Mouse (Mus musculus) gastrocnemius, postnatal 25 days (tissue): ENCODE data around the gene Rps6ka5. TPM values are rescaled to one million over a fixed set of nuclear protein-coding genes. Genes with fewer than 3 reads are reported as not detected.

Experiments
- DNase-seq: peaks from one replicate; pipeline ENCODE4 v3.0.0; 2022
- total RNA-seq, 2 experiments: library from RNA; stranded (reverse); gene quantifications; 1 replicate in 1 of 2; 2 replicates in 1 of 2; pipeline ENCODE4 v1.2.3; 2021

The Rps6ka5 gene
- total RNA-seq, 2 experiments from 2014 or later = 9.5 to 9.8 TPM

DNA sequence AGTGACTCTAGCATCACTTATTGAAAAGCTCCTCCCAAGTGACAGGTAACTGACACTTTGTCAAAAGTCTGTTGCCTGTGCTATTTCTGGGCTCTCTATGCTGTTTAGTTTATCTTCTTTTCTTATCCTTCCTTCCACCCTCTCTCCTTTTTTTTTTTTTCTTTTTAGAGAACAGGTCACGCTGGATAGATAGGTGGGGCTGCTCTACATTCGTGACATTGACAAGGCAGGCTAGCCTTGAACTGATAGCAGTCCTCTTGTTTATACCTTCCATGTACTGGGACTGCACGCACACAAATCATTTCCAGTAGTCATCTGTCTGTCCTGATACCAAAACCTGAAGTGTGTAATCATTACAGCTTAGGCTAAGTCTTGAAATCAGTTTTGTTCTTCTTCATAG lies 132.1 kb downstream of the Rps6ka5 start:
- DNase-seq = no peak

GRCm38 (mm10) chr12:100586601-100587000 lies 140.2 kb downstream of the Rps6ka5 start:
- no peak for DNase-seq

GRCm38 (mm10) chr12:100579221-100579620 lies 147.6 kb downstream of the Rps6ka5 start:
- DNase-seq = no peak

DNA sequence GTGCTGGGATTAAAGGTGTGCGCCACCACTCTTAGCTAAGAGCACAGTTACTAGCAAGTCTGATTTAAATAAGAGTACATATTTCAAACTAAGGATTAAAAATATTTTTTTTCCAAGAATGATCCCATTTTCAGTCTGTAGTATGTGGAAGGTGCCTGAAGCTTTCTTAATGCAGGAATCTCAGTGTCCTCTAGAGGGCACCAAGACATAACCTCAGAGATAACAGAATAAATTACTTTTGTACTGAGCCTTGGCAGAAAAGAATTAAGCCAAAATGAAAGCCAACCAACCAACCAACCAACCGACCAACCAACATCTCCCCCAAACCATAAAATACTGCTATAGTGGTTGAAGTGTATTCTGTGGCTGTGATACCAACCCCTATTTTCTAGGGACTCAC lies 148.5 kb downstream of the Rps6ka5 start:
- DNase-seq = no peak

- DNase-seq = no peak
These were observed 151.0 kb downstream of the Rps6ka5 start for GRCm38 (mm10) chr12:100575739-100576138.

DNA sequence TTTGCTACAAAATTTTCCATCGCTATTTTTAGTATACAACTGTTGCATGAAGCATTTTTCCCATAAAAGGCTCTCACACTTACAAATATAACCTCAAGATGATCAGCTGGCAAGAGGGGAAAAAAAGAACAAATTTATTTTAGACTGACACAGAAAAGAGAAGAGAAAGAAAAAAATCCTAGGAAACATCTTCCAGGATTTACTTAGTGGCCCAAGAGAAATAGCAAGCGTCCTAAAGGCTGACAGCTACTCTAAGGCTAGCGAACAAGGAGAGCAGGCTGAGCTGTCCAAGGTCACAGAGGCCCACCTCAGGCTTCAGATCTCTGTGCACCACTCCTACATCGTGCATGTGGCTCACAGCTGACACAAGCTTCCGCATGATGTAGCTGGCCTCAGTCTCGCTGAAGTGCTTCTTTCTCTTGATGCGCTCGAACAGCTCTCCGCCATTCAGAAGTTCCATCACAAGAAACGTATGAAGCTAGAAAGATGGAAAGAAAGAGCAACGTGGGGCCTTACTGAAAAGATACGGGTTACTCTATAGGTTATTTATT lies 156.2 kb downstream of the Rps6ka5 start:
- no peak for DNase-seq

DNA sequence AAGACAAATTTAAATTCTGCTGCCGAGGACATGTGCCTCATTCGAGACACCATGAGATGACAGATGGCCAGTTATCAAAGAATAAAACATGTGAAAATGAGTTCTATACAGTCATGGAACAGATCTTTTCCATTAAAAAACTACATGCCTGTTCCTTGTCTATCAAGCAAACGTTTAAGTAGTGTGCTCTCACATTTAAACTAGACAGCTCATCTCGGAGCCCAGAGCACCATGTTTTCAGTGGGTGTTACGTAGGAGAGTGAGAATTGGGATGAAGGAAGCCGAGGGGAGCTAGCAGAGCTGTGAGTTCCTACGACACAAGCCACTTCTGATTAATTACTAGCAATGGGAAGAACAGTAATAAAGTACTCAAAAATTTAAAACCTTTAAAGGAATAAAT lies 158.0 kb downstream of the Rps6ka5 start:
- no peak for DNase-seq

DNA sequence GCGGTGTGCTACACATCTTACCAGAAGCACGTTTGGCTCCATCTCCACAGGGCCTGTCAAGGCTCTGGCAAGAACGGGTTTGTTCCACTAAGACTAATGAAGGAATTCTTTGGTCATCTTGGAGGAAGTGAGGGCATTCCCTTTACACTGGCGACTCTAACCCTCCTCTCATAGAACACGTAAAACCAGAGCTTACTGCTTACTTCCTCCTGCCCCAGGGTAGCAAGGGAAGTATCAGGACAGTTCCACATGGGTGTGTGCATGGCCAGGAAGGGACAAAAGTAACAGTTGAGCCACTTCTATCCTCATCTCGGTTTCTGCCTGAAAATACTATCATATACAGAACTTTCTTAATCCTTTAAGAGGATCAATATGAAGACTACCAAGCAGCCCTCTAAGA lies 158.7 kb downstream of the Rps6ka5 start:
- DNase-seq = no peak

GRCm38 (mm10) chr12:100567627-100568026 lies 159.2 kb downstream of the Rps6ka5 start:
- no peak for DNase-seq

DNA sequence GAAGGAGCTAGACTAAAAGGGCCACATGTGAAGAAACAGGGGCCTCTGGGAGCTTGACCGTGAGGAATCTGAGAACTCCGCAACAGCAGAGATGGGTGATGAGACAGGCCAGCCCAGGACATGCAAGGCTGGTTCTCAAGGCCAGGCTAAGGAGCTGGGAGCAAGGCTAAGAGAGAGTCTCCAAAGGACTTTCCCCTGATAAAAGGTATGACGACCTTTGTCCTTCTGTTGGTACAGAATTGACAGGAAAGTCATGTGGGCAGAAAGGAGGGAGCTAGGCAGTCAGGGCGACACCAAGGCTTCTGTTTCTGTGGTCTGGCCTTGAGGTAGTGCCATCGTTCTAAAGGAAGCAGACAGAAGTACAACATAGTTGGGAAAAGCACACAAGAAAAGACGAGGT lies 173.1 kb downstream of the Rps6ka5 start:
- no peak for DNase-seq

GRCm38 (mm10) chr12:100551972-100552371 lies 174.8 kb downstream of the Rps6ka5 start:
- DNase-seq = no peak

- DNase-seq = no peak
These were observed 182.6 kb downstream of the Rps6ka5 start for GRCm38 (mm10) chr12:100544194-100544567.

GRCm38 (mm10) chr12:100543437-100544193 lies 183.2 kb downstream of the Rps6ka5 start:
- no peak for DNase-seq

- no peak for DNase-seq
These were observed 184.3 kb downstream of the Rps6ka5 start for GRCm38 (mm10) chr12:100542494-100542893.

DNA sequence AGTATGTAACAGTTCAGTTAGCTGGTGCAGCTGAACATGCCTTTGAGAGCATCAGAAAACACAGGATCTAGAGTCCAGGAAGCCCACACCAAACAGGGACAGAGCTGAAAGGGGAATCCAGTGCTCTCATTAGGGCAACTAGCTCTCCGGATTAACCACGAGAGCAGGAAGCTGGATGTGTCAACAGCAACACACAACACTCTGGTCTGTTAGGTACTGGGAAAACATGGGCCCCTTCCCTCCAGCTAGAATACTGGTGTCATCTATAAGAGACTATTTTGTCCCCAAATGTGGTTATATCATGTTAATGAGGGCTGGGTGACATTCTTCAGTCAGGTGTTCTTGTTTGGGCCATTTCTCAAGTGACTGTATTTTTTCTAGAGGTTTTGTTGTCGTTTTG lies 184.7 kb downstream of the Rps6ka5 start:
- DNase-seq = no peak

DNA sequence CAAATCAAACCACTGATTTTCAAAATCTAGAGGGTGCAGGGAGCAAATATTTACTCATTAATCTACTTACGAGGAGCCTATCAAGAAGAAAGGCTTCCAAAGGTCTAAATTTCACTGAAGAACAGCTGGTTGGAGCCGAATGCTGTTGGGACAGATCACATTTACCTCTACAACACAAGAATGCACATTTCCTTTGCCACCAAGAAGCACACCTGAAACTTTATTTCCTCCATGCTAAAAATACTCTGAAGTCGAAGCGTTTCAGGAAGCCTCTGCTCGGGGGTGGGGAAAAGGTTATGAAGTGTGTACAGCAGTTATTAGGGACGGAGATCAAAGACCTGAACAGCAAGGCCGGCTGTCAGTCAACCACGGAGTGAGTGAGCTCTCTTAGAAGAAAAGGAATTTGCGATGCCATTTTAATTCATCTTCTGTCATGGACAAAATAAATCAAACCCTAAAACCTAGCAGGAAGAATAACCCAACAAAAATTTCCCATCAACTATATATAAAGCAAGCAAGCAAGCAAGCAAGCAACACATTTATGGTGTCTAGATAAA lies 187.5 kb downstream of the Rps6ka5 start:
- DNase-seq = no peak

GRCm38 (mm10) chr12:100538445-100539157 lies 188.2 kb downstream of the Rps6ka5 start:
- no peak for DNase-seq

DNA sequence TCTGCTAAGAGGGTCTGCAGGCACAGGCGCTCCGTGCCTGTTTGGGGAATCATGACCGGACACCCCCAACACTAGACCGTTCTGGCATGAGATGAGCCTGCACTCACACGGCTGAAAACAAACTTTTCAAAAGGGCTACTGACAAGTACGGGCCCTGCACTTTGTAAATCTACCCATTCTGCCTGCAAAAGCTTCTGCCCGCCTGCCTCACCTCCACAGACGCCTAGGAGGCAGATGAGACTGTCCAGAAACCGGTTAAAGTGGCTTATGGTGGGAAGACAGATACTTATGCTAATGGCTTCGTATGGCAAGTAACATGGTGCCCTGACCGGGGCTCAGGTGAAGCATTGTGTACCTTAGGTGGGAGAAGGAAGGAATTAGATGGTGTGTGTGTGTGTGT lies 189.7 kb downstream of the Rps6ka5 start:
- no peak for DNase-seq

DNA sequence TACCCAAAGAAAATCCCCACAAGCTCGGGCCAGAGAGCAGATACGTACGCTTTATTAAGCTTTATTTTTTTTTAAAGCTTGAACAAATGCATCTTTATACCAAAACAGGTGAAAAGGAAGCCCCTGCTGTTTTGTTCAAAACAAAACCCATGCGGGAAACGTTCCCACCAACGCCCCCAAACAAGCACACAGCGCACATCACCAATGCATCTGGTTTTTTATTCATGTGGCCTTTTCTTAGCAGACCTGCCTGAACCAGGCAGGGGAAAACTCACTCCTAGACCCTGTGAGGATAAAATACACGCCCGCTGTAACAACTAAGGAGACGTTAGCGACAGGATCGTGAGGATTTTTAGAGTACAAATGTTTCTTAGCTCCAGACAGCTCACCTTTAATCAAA lies 191.8 kb downstream of the Rps6ka5 start:
- DNase-seq = no peak

DNA sequence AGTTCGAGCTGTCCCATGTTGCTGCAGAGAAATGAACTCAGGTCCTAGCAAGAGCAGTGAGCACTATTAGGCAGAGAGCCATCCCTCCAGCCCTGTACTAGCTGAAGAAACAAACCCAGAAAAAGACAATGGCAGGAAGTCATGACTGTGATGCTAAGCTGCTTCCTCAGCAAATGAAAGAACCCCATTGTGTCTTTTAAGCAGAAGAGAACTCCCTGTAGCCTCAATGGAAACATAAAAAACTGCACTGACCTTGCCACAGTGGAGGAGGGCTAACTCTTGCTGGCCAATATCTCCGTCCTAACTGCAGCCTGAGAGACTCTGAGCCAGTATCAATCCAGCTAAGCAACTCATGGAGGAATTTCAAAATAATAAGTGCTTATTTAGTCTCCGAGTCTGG lies 192.8 kb downstream of the Rps6ka5 start:
- no peak for DNase-seq

GRCm38 (mm10) chr12:100533209-100533608 lies 193.6 kb downstream of the Rps6ka5 start:
- DNase-seq = no peak

DNA sequence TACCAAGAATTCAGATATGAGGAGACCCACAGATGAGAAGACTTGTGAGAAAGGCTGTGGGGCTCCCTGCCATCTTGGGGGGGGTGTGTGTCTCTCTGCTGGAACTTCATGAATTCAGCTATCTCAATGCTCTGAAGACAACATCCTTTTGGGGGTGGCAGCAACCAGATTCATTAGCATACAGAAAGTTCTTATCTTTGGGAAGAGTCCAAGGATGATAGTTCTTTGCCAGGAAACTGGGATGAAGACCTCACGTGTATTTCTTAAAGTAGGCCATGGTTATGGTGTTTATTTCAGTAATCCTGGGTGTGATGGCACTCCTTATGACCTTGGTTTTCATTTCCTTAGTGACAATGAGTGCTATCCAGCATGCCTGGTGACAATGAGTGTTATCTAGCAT lies 195.0 kb downstream of the Rps6ka5 start:
- no peak for DNase-seq

- no peak for DNase-seq
These were observed 195.9 kb downstream of the Rps6ka5 start for GRCm38 (mm10) chr12:100530871-100531270.
